Mouse (Mus musculus): Measurements from ENCODE around the gene Bcl7b. TPM values are rescaled to one million over a fixed set of nuclear protein-coding genes. Genes with fewer than 3 reads are reported as not detected.
A peak's percentile ranks its signal among the peaks of the same experiment; 100 is the strongest.

Bcl7b gene
- 10 to 100 TPM; 41.8 to 53.6 TPM for polyA plus RNA-seq (2017; shearing (Covaris generic))

GRCm38 (mm10) chr5:135168063-135169062 is at the start of gene Bcl7b:
Bcl7b (plus strand) TSS chr5:135168283.
- ATAC-seq, result peak; percentile 97

GRCm38 (mm10) chr5:135118589-135119081 is 49.4 kb upstream of the Bcl7b start:
- ATAC-seq, result no peak

- ATAC-seq, result no peak
Observed at GRCm38 (mm10) chr5:135120753-135121152, 47.3 kb upstream of the Bcl7b start.

GRCm38 (mm10) chr5:135126121-135126520 is 42.0 kb upstream of the Bcl7b start:
- ATAC-seq, result no peak

GRCm38 (mm10) chr5:135127669-135128068 is 40.4 kb upstream of the Bcl7b start:
- no peak for ATAC-seq

- ATAC-seq, result no peak
Observed at GRCm38 (mm10) chr5:135129747-135130146, 38.3 kb upstream of the Bcl7b start.

GRCm38 (mm10) chr5:135133736-135134405 is 34.2 kb upstream of the Bcl7b start:
- ATAC-seq, result peak; percentile 88

GRCm38 (mm10) chr5:135134534-135134933 is 33.5 kb upstream of the Bcl7b start:
- no peak for ATAC-seq

- ATAC-seq, result no peak
Observed at GRCm38 (mm10) chr5:135139881-135140280, 28.2 kb upstream of the Bcl7b start.

GRCm38 (mm10) chr5:135144469-135144868 is 23.6 kb upstream of the Bcl7b start:
- ATAC-seq, result no peak

GRCm38 (mm10) chr5:135145532-135145931 is 22.6 kb upstream of the Bcl7b start:
- ATAC-seq, result no peak

GRCm38 (mm10) chr5:135145955-135146354 is 22.1 kb upstream of the Bcl7b start:
- ATAC-seq, result no peak

- ATAC-seq, result no peak
Observed at GRCm38 (mm10) chr5:135148715-135149052, 19.4 kb upstream of the Bcl7b start.

GRCm38 (mm10) chr5:135149053-135149819 is 18.8 kb upstream of the Bcl7b start, which contains the start of gene Tbl2:
Tbl2 (plus strand) TSS chr5:135149657.
- ATAC-seq, result peak; percentile 86

GRCm38 (mm10) chr5:135149820-135150178 is 18.3 kb upstream of the Bcl7b start:
- ATAC-seq, result no peak

- ATAC-seq, result no peak
Observed at GRCm38 (mm10) chr5:135156496-135156895, 11.6 kb upstream of the Bcl7b start.

- ATAC-seq, result no peak
Observed at GRCm38 (mm10) chr5:135161221-135161620, 6.9 kb upstream of the Bcl7b start.

GRCm38 (mm10) chr5:135161650-135162049 is 6.4 kb upstream of the Bcl7b start:
- no peak for ATAC-seq

GRCm38 (mm10) chr5:135162361-135162760 is 5.7 kb upstream of the Bcl7b start:
- ATAC-seq, result no peak

- ATAC-seq, result no peak
Observed at GRCm38 (mm10) chr5:135162821-135163220, 5.3 kb upstream of the Bcl7b start.

GRCm38 (mm10) chr5:135166909-135167308 is 1.2 kb upstream of the Bcl7b start:
- ATAC-seq, result no peak

- ATAC-seq, result no peak
Observed at GRCm38 (mm10) chr5:135167469-135167868, 614 bp upstream of the Bcl7b start.

- ATAC-seq, result no peak
Observed at GRCm38 (mm10) chr5:135169479-135169878, 1.4 kb downstream of the Bcl7b start.
